Mouse (Mus musculus): ENCODE data around the gene Me1. TPM values are rescaled to one million over a fixed set of nuclear protein-coding genes. Genes with fewer than 3 reads are reported as not detected.

Gene Me1
- polyA plus RNA-seq, 1 experiment from 2014 or later, result 171 TPM

DNA sequence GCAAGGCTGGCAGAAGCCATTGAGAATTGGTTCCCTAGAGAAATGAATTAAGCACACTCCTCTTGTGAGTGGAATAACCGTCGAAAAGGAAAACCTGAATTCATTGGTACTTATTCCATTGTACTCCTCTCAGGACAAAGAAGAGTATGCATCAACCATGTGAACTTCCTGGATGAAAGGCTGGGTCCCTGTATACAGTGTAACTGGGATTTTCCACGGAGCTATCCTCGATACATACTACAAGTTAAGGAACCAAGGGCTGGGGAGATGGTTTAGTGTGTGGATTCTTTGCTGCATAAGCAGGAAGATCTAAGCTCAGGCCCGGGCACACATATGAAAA is 30.6 kb upstream of the Me1 start:
- Histone ChIP-seq H3K4me1 (replicated peaks; ENCODE audit: control insufficient read depth, insufficient read depth) (no peaks in the 10 kb centered on the region; the same call in 1 of the 2 replicates), H3K36me3 (ENCODE audit: control insufficient read depth, insufficient read depth, low read length) (no peaks in the 10 kb centered on the region), H3K4me2 (replicated peaks; ENCODE audit: low read depth) (no peak overlapping the region), H3K4me3 (ENCODE audit: low read depth, low read length) (no peak overlapping the region), H3K9ac (ENCODE audit: low read length) (no peak overlapping the region), H3K27me3 (ENCODE audit: control insufficient read depth, insufficient read depth, low read length) (no peaks in the 10 kb centered on the region), H3K27ac (replicated peaks) (no peak overlapping the region), H3K9me3 (ENCODE audit: control insufficient read depth, low read length) (no peaks in the 10 kb centered on the region)
- no peak for DNase-seq (ENCODE audit: low spot score)
- TF ChIP-seq CTCF (IDR thresholded peaks at IDR 0.05; ENCODE audit: low read depth), result no peak
- TF ChIP-seq EP300 (optimal IDR thresholded peaks at IDR 0.05), result no peak
- 86% methylated on average over 5 of the region's 5 CpGs for WGBS
- no peak for ATAC-seq (ENCODE audit: low FRiP score, low TSS enrichment)

DNA sequence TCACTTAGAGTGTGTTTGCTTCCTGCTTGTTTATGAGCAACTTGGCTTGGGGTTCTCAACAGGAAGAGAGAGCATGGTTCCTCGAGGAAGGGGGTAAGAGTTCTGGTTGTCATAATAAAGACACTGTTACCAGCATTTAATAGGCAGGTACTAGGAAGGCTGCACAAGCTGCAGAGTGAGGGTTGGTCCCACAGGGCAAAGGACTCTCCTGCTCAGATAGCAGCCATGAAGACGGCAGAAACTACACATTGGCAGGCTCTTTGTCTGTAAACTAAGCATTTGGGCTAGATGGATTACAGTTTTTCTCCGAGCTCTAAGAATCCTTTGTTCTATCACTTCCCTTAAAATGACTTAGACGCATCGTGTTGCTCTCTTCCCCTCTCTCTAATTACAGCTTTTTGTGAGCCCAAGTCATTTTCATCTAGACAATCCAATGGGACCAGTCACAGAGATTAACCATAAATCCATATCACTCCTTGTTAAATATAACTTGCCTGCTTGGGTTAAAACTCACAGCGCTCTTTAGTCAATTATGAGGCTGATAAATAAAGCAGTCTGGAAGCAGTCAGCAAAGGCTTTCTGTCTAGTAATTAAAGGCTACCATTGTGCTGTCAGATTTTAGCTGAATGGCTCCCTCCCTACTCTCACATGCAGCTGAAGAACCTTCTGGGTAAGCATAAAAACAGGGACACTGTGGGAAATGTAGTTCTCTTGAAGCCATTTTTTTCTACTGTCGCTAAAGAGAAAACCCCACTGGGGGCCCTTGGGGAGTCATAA is 30.0 kb upstream of the Me1 start:
- H3K4me2 ChIP-seq (replicated peaks; ENCODE audit: low read depth), result no peak overlapping the region

DNA sequence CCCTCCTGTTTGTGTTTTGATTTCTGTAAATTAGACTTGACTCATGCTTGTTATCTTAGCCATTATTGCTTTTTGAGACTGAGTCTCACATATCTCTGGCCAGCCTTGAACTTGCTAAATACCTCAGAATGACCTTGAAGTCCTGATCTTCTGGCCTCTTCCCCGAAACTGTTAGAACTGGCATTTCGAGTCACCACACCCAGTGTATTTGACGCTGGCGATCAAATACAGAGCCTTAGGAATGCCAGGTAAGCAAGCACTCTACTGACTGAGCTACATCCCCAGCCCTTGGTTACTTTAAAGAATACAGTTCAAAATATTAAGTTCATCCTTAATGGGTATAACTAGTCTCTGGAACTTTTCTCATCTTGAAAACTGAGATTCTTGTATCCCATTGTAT is 29.3 kb upstream of the Me1 start:
- DNase-seq (ENCODE audit: low spot score) (peak; percentile 26), ATAC-seq (ENCODE audit: low FRiP score, low TSS enrichment) (no peak)
- Histone ChIP-seq H3K36me3 (ENCODE audit: control insufficient read depth, insufficient read depth, low read length) (no peaks in the 10 kb centered on the region), H3K27me3 (ENCODE audit: control insufficient read depth, insufficient read depth, low read length) (no peaks in the 10 kb centered on the region), H3K4me1 (replicated peaks; ENCODE audit: control insufficient read depth, insufficient read depth) (no peaks in the 10 kb centered on the region; the same call in 1 of the 2 replicates), H3K27ac (replicated peaks) (no peak overlapping the region), H3K9me3 (ENCODE audit: control insufficient read depth, low read length) (no peaks in the 10 kb centered on the region), H3K9ac (ENCODE audit: low read length) (no peak overlapping the region), H3K4me2 (replicated peaks; ENCODE audit: low read depth) (no peak overlapping the region), H3K4me3 (ENCODE audit: low read depth, low read length) (no peak overlapping the region)
- TF ChIP-seq EP300 (optimal IDR thresholded peaks at IDR 0.05) (no peak), CTCF (IDR thresholded peaks at IDR 0.05; ENCODE audit: low read depth) (no peak)
- 59% methylated on average over 4 of the region's 4 CpGs for WGBS

More for the DNA sequence above, 30.0 kb upstream of the Me1 start:
- Histone ChIP-seq H3K4me3 (ENCODE audit: low read depth, low read length) (no peak overlapping the region), H3K9ac (ENCODE audit: low read length) (no peak overlapping the region), H3K4me1 (replicated peaks; ENCODE audit: control insufficient read depth, insufficient read depth) (no peaks in the 10 kb centered on the region; the same call in 1 of the 2 replicates), H3K27me3 (ENCODE audit: control insufficient read depth, insufficient read depth, low read length) (no peaks in the 10 kb centered on the region), H3K9me3 (ENCODE audit: control insufficient read depth, low read length) (no peaks in the 10 kb centered on the region), H3K27ac (replicated peaks) (0 out of 2 replicates have a peak overlapping the region, but pooled peaks have one; percentile 45), H3K36me3 (ENCODE audit: control insufficient read depth, insufficient read depth, low read length) (no peaks in the 10 kb centered on the region)
- ATAC-seq (ENCODE audit: low FRiP score, low TSS enrichment) (no peak), DNase-seq (ENCODE audit: low spot score) (no peak)
- 44% methylated on average over 7 of the region's 7 CpGs for WGBS
- TF ChIP-seq EP300 (optimal IDR thresholded peaks at IDR 0.05), result no peak
- TF ChIP-seq CTCF (IDR thresholded peaks at IDR 0.05; ENCODE audit: low read depth), result no peak

DNA sequence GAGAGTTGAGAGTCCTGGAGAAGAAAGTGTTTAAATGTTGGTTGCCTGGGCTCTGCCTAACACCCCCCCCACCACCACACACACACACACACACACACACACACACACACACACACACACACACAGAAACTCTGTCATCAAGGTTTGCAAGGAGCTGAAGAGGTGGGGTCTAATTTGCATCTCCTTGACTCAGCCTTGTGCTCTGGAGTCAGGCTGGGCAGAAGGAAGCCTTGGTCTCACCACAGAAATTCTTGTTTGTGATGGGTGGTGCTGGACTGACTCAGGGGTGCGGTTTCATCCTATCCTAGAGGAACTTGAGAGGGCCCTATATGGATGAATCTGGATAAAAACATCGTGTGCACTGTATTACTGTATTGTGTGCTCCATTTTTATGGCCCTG is 25.0 kb upstream of the Me1 start:
- ATAC-seq (ENCODE audit: low FRiP score, low TSS enrichment) (peak; percentile 88), DNase-seq (ENCODE audit: low spot score) (no peak)
- no peaks in the 10 kb centered on the region for H3K4me1 ChIP-seq (replicated peaks; ENCODE audit: control insufficient read depth, insufficient read depth)
- H3K4me3 ChIP-seq (ENCODE audit: low read depth, low read length), result no peak overlapping the region
- H3K36me3 ChIP-seq (ENCODE audit: control insufficient read depth, insufficient read depth, low read length), result no peaks in the 10 kb centered on the region
- no peaks in the 10 kb centered on the region for H3K27me3 ChIP-seq (ENCODE audit: control insufficient read depth, insufficient read depth, low read length)
- WGBS, result 68% methylated on average over 2 of the region's 2 CpGs
- no peak overlapping the region for H3K9ac ChIP-seq (ENCODE audit: low read length)
- TF ChIP-seq EP300 (optimal IDR thresholded peaks at IDR 0.05) (no peak), CTCF (IDR thresholded peaks at IDR 0.05; ENCODE audit: low read depth) (no peak)
- no peak overlapping the region for H3K4me2 ChIP-seq (replicated peaks; ENCODE audit: low read depth)
- no peaks in the 10 kb centered on the region for H3K9me3 ChIP-seq (ENCODE audit: control insufficient read depth, low read length)
- H3K27ac ChIP-seq (replicated peaks), result no peak overlapping the region

DNA sequence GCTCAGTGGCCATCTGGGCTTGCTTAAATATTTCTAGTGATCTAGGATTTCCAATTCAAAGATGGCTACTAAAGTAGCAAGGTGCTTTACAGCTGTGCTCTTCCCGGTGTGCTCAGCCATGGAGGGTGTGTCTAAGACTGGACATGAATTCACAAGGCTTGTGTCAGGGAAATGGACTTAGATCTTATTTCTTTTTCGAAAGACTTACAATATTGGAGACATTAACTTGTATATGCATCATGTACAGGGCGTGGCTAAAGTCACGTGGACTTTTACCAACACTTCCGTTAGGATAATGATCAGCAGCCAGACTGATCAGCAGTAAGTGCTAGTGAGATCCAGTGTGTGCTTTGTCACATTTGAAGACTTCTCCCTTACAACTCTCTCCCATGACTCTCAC is 24.5 kb upstream of the Me1 start:
- 79% methylated on average over 5 of the region's 5 CpGs for whole genome bisulfite sequencing
- no peak overlapping the region for H3K27ac ChIP-seq (replicated peaks)
- no peak for DNase-seq (ENCODE audit: low spot score)
- H3K27me3 ChIP-seq (ENCODE audit: control insufficient read depth, insufficient read depth, low read length), result no peaks in the 10 kb centered on the region
- H3K9ac ChIP-seq (ENCODE audit: low read length), result no peak overlapping the region
- ATAC-seq (ENCODE audit: low FRiP score, low TSS enrichment), result peak; percentile 40; the same call in 1 of the 2 replicates
- TF ChIP-seq CTCF (IDR thresholded peaks at IDR 0.05; ENCODE audit: low read depth) (no peak), EP300 (optimal IDR thresholded peaks at IDR 0.05) (no peak)
- no peaks in the 10 kb centered on the region for H3K36me3 ChIP-seq (ENCODE audit: control insufficient read depth, insufficient read depth, low read length)
- H3K4me1 ChIP-seq (replicated peaks; ENCODE audit: control insufficient read depth, insufficient read depth), result no peaks in the 10 kb centered on the region
- H3K4me3 ChIP-seq (ENCODE audit: low read depth, low read length), result no peak overlapping the region
- no peaks in the 10 kb centered on the region for H3K9me3 ChIP-seq (ENCODE audit: control insufficient read depth, low read length)
- no peak overlapping the region for H3K4me2 ChIP-seq (replicated peaks; ENCODE audit: low read depth)

DNA sequence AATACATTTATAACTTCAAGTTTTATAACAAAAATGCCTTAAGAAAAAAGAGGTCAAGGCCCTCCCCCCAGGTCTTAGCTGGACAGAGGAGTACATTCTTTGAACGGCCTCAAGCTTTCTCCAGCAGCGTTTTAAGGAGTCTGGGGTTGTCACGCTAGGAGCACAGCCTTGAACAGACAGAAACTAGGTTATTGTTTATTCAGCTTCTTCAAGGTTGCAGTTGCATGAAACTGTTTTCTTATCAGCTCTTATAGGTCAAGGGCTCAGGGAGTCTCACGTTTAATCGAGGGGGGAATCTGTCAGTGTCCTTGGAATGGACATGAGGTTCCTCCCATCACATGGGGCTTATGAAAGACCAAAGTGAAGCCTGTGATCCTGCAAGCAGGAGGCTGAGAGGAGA is 21.4 kb upstream of the Me1 start:
- Histone ChIP-seq H3K4me3 (ENCODE audit: low read depth, low read length) (no peak overlapping the region), H3K9ac (ENCODE audit: low read length) (no peak overlapping the region)

More for the DNA sequence above, 21.4 kb upstream of the Me1 start:
- H3K9me3 ChIP-seq (ENCODE audit: control insufficient read depth, low read length), result no peaks in the 10 kb centered on the region
- no peaks in the 10 kb centered on the region for H3K4me1 ChIP-seq (replicated peaks; ENCODE audit: control insufficient read depth, insufficient read depth)
- ATAC-seq (ENCODE audit: low FRiP score, low TSS enrichment) (no peak), DNase-seq (ENCODE audit: low spot score) (no peak)
- H3K4me2 ChIP-seq (replicated peaks; ENCODE audit: low read depth), result no peak overlapping the region
- H3K36me3 ChIP-seq (ENCODE audit: control insufficient read depth, insufficient read depth, low read length), result no peaks in the 10 kb centered on the region
- WGBS, result 46% methylated on average over 5 of the region's 5 CpGs
- TF ChIP-seq EP300 (optimal IDR thresholded peaks at IDR 0.05), result no peak
- TF ChIP-seq CTCF (IDR thresholded peaks at IDR 0.05; ENCODE audit: low read depth), result no peak
- H3K27ac ChIP-seq (replicated peaks), result no peak overlapping the region
- no peaks in the 10 kb centered on the region for H3K27me3 ChIP-seq (ENCODE audit: control insufficient read depth, insufficient read depth, low read length)

Measured in stomach, postnatal 0 days (tissue).